Mouse (Mus musculus): Measurements from ENCODE around the gene Zfp827. TPM values are rescaled to one million over a fixed set of nuclear protein-coding genes. Genes with fewer than 3 reads are reported as not detected.

The Zfp827 gene
- polyA plus RNA-seq, 1 experiment from 2014 or later: 1.0 TPM

DNA sequence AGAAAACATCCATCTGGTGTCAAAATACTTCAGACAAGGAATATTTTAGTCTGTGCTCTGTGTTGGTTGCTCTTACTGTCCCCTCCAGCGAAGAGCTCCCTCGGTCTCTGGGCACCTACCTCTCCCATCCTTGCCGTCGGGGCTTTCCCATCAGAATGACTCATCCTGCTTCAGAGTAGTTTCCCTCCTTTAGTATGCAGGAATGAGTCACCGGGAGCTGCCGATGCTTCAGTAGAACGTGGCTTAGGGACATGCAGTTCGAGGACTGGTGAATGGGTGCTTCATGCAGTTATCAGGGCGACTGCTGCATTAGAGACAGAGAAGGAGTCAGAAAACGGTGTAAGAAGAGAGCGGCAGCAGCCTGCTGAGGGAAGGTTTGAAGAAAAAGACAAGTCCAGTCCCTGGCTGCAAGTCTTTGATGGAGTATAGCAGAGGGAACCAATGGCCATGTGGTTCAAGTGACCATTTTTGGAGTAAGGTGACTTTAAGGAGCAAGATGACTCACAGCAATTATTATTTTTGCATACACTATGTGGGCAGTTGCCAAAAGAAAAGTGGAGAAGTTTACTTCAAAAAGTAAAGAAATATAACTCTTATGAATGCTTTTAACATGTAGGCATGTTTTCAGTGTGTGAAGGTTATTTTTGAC is 122.4 kb downstream of the Zfp827 start:
- ATAC-seq: no peak
- Histone ChIP-seq H3K4me3 (no peak overlapping the region), H3K9me3 (replicated peaks) (no peaks in the 10 kb centered on the region), H3K9ac (no peak overlapping the region), H3K27me3 (replicated peaks) (no peaks in the 10 kb centered on the region), H3K4me2 (no peak overlapping the region), H3K27ac (no peak overlapping the region), H3K4me1 (no peaks in the 10 kb centered on the region), H3K36me3 (no peaks in the 10 kb centered on the region)
- WGBS (ENCODE audit: insufficient replicate concordance): 54% methylated on average over 11 of the region's 11 CpGs

GRCm38 (mm10) chr8:79151644-79152043 is 123.4 kb downstream of the Zfp827 start:
- 79% methylated on average over 4 of the region's 4 CpGs for WGBS (ENCODE audit: insufficient replicate concordance)
- no peak for ATAC-seq

GRCm38 (mm10) chr8:79153201-79153600 is 125.0 kb downstream of the Zfp827 start:
- WGBS (ENCODE audit: insufficient replicate concordance): 94% methylated on average over 1 of the region's 1 CpGs

More at GRCm38 (mm10) chr8:79151644-79152043, 123.4 kb downstream of the Zfp827 start:
- Histone ChIP-seq H3K9ac (no peak overlapping the region), H3K27me3 (replicated peaks) (no peaks in the 10 kb centered on the region), H3K4me3 (no peak overlapping the region), H3K27ac (no peak overlapping the region), H3K4me2 (no peak overlapping the region), H3K4me1 (no peaks in the 10 kb centered on the region), H3K36me3 (no peaks in the 10 kb centered on the region), H3K9me3 (replicated peaks) (no peaks in the 10 kb centered on the region)

GRCm38 (mm10) chr8:79153637-79154036 is 125.4 kb downstream of the Zfp827 start:
- H3K27me3 ChIP-seq (replicated peaks): no peaks in the 10 kb centered on the region
- H3K9me3 ChIP-seq (replicated peaks): no peaks in the 10 kb centered on the region
- WGBS (ENCODE audit: insufficient replicate concordance): 71% methylated on average over 4 of the region's 4 CpGs
- no peaks in the 10 kb centered on the region for H3K36me3 ChIP-seq
- H3K9ac ChIP-seq: no peak overlapping the region
- H3K4me1 ChIP-seq: no peaks in the 10 kb centered on the region
- ATAC-seq: no peak
- H3K27ac ChIP-seq: no peak overlapping the region
- H3K4me3 ChIP-seq: no peak overlapping the region
- no peak overlapping the region for H3K4me2 ChIP-seq

More at GRCm38 (mm10) chr8:79153201-79153600, 125.0 kb downstream of the Zfp827 start:
- Histone ChIP-seq H3K4me1 (no peaks in the 10 kb centered on the region), H3K36me3 (no peaks in the 10 kb centered on the region), H3K4me2 (no peak overlapping the region), H3K9ac (no peak overlapping the region), H3K27me3 (replicated peaks) (no peaks in the 10 kb centered on the region), H3K27ac (no peak overlapping the region), H3K9me3 (replicated peaks) (no peaks in the 10 kb centered on the region), H3K4me3 (no peak overlapping the region)
- no peak for ATAC-seq

DNA sequence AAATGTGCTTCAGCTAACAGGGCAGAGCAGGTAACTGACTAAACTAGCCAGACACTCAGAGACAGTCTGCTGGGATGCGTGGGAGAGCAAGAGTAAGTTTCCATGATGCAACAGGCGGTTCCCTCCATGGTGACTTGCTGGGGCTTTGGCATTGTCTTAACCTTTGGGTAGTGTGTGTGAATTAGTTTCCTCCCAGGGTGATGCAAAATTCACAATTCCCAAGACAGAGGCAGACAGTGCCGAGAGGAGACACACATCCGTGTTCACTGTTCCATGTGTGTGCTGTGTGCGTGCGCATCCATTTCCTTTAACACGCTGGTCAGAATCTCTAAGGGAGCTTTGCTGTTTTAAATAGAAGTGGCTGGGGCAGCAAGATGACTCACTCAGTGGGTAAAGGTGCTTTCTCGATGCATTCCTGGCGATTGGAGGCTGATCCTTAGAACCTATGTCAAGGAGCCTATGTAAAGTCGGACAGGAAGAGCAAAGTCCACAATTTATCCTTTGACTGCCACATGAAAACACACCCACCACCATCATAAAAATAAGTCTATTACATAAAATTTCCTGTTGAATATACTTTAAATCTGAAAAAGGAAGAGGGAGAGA is 127.4 kb downstream of the Zfp827 start:
- Histone ChIP-seq H3K36me3 (no peaks in the 10 kb centered on the region), H3K4me2 (no peak overlapping the region), H3K27me3 (replicated peaks) (no peaks in the 10 kb centered on the region), H3K9ac (no peak overlapping the region), H3K9me3 (replicated peaks) (no peaks in the 10 kb centered on the region), H3K27ac (no peak overlapping the region), H3K4me1 (peaks cover 6% of the 10 kb centered on the region), H3K4me3 (no peak overlapping the region)
- 75% methylated on average over 10 of the region's 10 CpGs for WGBS (ENCODE audit: insufficient replicate concordance)
- no peak for ATAC-seq

GRCm38 (mm10) chr8:79157366-79157765 is 129.1 kb downstream of the Zfp827 start:
- H3K27ac ChIP-seq: no peak overlapping the region

GRCm38 (mm10) chr8:79158357-79158756 is 130.1 kb downstream of the Zfp827 start:
- Histone ChIP-seq H3K4me2 (no peak overlapping the region), H3K27me3 (replicated peaks) (no peaks in the 10 kb centered on the region), H3K36me3 (no peaks in the 10 kb centered on the region), H3K27ac (no peak overlapping the region), H3K4me1 (peaks cover 7% of the 10 kb centered on the region), H3K9me3 (replicated peaks) (no peaks in the 10 kb centered on the region), H3K4me3 (no peak overlapping the region), H3K9ac (no peak overlapping the region)
- WGBS (ENCODE audit: insufficient replicate concordance): 46% methylated on average over 2 of the region's 2 CpGs
- no peak for ATAC-seq

More at GRCm38 (mm10) chr8:79157366-79157765, 129.1 kb downstream of the Zfp827 start:
- 72% methylated on average over 4 of the region's 4 CpGs for WGBS (ENCODE audit: insufficient replicate concordance)
- Histone ChIP-seq H3K4me3 (no peak overlapping the region), H3K9ac (no peak overlapping the region), H3K4me2 (no peak overlapping the region), H3K36me3 (no peaks in the 10 kb centered on the region), H3K9me3 (replicated peaks) (no peaks in the 10 kb centered on the region), H3K27me3 (replicated peaks) (no peaks in the 10 kb centered on the region), H3K4me1 (peaks cover 7% of the 10 kb centered on the region)
- ATAC-seq: no peak

GRCm38 (mm10) chr8:79159397-79159796 is 131.2 kb downstream of the Zfp827 start:
- ATAC-seq: no peak
- H3K36me3 ChIP-seq: no peaks in the 10 kb centered on the region
- 72% methylated on average over 9 of the region's 9 CpGs for WGBS (ENCODE audit: insufficient replicate concordance)

GRCm38 (mm10) chr8:79160302-79160701 is 132.1 kb downstream of the Zfp827 start:
- H3K4me2 ChIP-seq: no peak overlapping the region
- H3K36me3 ChIP-seq: no peaks in the 10 kb centered on the region
- WGBS (ENCODE audit: insufficient replicate concordance): 70% methylated on average over 4 of the region's 4 CpGs
- no peak overlapping the region for H3K9ac ChIP-seq
- ATAC-seq: no peak
- peaks cover 7% of the 10 kb centered on the region for H3K4me1 ChIP-seq
- H3K27ac ChIP-seq: no peak overlapping the region
- H3K9me3 ChIP-seq (replicated peaks): no peaks in the 10 kb centered on the region
- no peak overlapping the region for H3K4me3 ChIP-seq
- H3K27me3 ChIP-seq (replicated peaks): no peaks in the 10 kb centered on the region

More at GRCm38 (mm10) chr8:79159397-79159796, 131.2 kb downstream of the Zfp827 start:
- Histone ChIP-seq H3K4me3 (no peak overlapping the region), H3K4me1 (peaks cover 7% of the 10 kb centered on the region), H3K9me3 (replicated peaks) (no peaks in the 10 kb centered on the region), H3K27me3 (replicated peaks) (no peaks in the 10 kb centered on the region), H3K4me2 (no peak overlapping the region), H3K27ac (no peak overlapping the region), H3K9ac (no peak overlapping the region)

GRCm38 (mm10) chr8:79161172-79161778 is 133.0 kb downstream of the Zfp827 start:
- H3K4me3 ChIP-seq: no peak overlapping the region
- peaks cover 7% of the 10 kb centered on the region for H3K4me1 ChIP-seq
- 44% methylated on average over 4 of the region's 4 CpGs for WGBS (ENCODE audit: insufficient replicate concordance)
- no peaks in the 10 kb centered on the region for H3K36me3 ChIP-seq
- no peak overlapping the region for H3K4me2 ChIP-seq
- H3K27ac ChIP-seq: no peak overlapping the region
- H3K9ac ChIP-seq: no peak overlapping the region
- no peaks in the 10 kb centered on the region for H3K27me3 ChIP-seq (replicated peaks)
- no peaks in the 10 kb centered on the region for H3K9me3 ChIP-seq (replicated peaks)
- no peak for ATAC-seq

- WGBS (ENCODE audit: insufficient replicate concordance): 51% methylated on average over 10 of the region's 10 CpGs
- Histone ChIP-seq H3K4me1 (peaks cover 7% of the 10 kb centered on the region), H3K9ac (no peak overlapping the region), H3K27ac (no peak overlapping the region), H3K36me3 (no peaks in the 10 kb centered on the region), H3K27me3 (replicated peaks) (no peaks in the 10 kb centered on the region), H3K4me3 (no peak overlapping the region), H3K4me2 (no peak overlapping the region), H3K9me3 (replicated peaks) (no peaks in the 10 kb centered on the region)
- ATAC-seq: peak; percentile 70
Observed at GRCm38 (mm10) chr8:79162533-79163308, 134.5 kb downstream of the Zfp827 start.

DNA sequence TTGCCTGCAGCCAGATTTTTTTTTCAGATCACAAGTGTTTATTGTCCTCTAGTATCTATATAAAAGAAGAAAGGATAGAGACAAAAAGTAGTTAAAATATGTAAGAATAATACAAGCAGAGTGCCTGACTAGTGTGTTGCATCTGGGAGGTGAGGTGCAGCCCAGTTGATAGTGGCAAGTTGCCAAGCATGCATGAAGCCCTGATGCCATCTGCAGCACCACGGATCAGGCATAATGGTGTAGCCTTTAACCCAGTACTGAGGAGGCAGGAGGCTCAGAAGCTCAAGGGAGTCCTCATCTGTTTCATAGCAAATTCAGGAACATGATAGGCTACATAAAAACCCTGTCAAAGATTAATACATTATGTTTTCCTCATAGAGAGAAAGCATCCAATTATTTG is 136.1 kb downstream of the Zfp827 start:
- WGBS (ENCODE audit: insufficient replicate concordance): 47% methylated on average over 1 of the region's 1 CpGs
- H3K27me3 ChIP-seq (replicated peaks): no peaks in the 10 kb centered on the region
- no peak overlapping the region for H3K27ac ChIP-seq
- peaks cover 7% of the 10 kb centered on the region for H3K4me1 ChIP-seq
- H3K4me3 ChIP-seq: no peak overlapping the region
- H3K9ac ChIP-seq: no peak overlapping the region
- no peak for ATAC-seq
- H3K4me2 ChIP-seq: no peak overlapping the region
- no peaks in the 10 kb centered on the region for H3K9me3 ChIP-seq (replicated peaks)
- H3K36me3 ChIP-seq: no peaks in the 10 kb centered on the region

Measured in liver, embryonic 12.5 days (tissue).